31 mouse cellular contexts compared by ENCODE assay signal in genomic region chr8:113141131-113141530, GRCm38 (mm10).
"Had no signal": no experiment of that assay in that cellular context is flagged by ENCODE, and none has a peak within 500 bp of the region (broad histone marks: within the 10 kb centered on the region; RNA-seq: fewer than 3 reads in every experiment).

No protein-coding gene starts in this region.

- H3K9me3 ChIP-seq: limb, embryonic 10.5 days; limb, embryonic 12.5 days; limb, embryonic 15.5 days; liver, embryonic 12.5 days; liver, embryonic 13.5 days; liver, embryonic 15.5 days; lung, embryonic 15.5 days; midbrain, embryonic 10.5 days; midbrain, embryonic 13.5 days; midbrain, embryonic 15.5 days; neural tube, embryonic 12.5 days had no signal

- H3K36me3 ChIP-seq: limb, embryonic 10.5 days; limb, embryonic 12.5 days; limb, embryonic 13.5 days; limb, embryonic 15.5 days; liver, embryonic 12.5 days; liver, embryonic 13.5 days; liver, embryonic 15.5 days; lung, embryonic 15.5 days; midbrain, embryonic 10.5 days; midbrain, embryonic 12.5 days; midbrain, embryonic 13.5 days; midbrain, embryonic 15.5 days; neural tube, embryonic 12.5 days had no signal

- DNase-seq: left cerebral cortex, postnatal 4 days; liver; liver, embryonic 13.5 days; lung, adult 18-20 months; lung, adult 2 months; lung, embryonic 14.5 days; lung, postnatal 10 days; lung, postnatal 14 days; lung, postnatal 36 days; lung, postnatal 4 days; midbrain, embryonic 14.5 days had no signal

- H3K9ac ChIP-seq: limb, embryonic 12.5 days; limb, embryonic 13.5 days; limb, embryonic 15.5 days; liver, embryonic 12.5 days; liver, embryonic 13.5 days; liver, embryonic 14.5 days; liver, embryonic 15.5 days; lung, embryonic 14.5 days; lung, embryonic 15.5 days; midbrain, embryonic 12.5 days; midbrain, embryonic 13.5 days; midbrain, embryonic 15.5 days; neural tube, embryonic 12.5 days had no signal

- H3K4me2 ChIP-seq: limb, embryonic 12.5 days; limb, embryonic 13.5 days; limb, embryonic 15.5 days; liver, embryonic 11.5 days; liver, embryonic 12.5 days; liver, embryonic 13.5 days; liver, embryonic 15.5 days; lung, embryonic 14.5 days; lung, embryonic 15.5 days; midbrain, embryonic 11.5 days; midbrain, embryonic 12.5 days; midbrain, embryonic 13.5 days; midbrain, embryonic 15.5 days; neural tube, embryonic 12.5 days had no signal

- H3K4me3 ChIP-seq: limb, embryonic 10.5 days; limb, embryonic 12.5 days; limb, embryonic 13.5 days; limb, embryonic 15.5 days; liver, embryonic 12.5 days; liver, embryonic 13.5 days; liver, embryonic 15.5 days; lung, embryonic 15.5 days; megakaryocyte, embryonic 14.5 days; midbrain, embryonic 10.5 days; midbrain, embryonic 12.5 days; midbrain, embryonic 13.5 days; midbrain, embryonic 15.5 days; myocyte; neural tube, embryonic 12.5 days had no signal

- ATAC-seq: liver, embryonic 12.5 days; lung, postnatal 0 days; midbrain, embryonic 13.5 days; midbrain, embryonic 15.5 days; midbrain, embryonic 16.5 days had no signal

- H3K4me1 ChIP-seq: limb, embryonic 10.5 days; limb, embryonic 12.5 days; limb, embryonic 13.5 days; limb, embryonic 15.5 days; liver, embryonic 12.5 days; liver, embryonic 13.5 days; liver, embryonic 15.5 days; lung, embryonic 15.5 days; megakaryocyte, embryonic 14.5 days; midbrain, embryonic 10.5 days; midbrain, embryonic 12.5 days; midbrain, embryonic 13.5 days; midbrain, embryonic 15.5 days; neural tube, embryonic 12.5 days had no signal

- H3K27me3 ChIP-seq: limb, embryonic 12.5 days; limb, embryonic 13.5 days; limb, embryonic 15.5 days; liver, embryonic 12.5 days; liver, embryonic 13.5 days; liver, embryonic 15.5 days; lung, embryonic 15.5 days; megakaryocyte, embryonic 14.5 days; midbrain, embryonic 12.5 days; midbrain, embryonic 13.5 days; midbrain, embryonic 15.5 days; neural tube, embryonic 12.5 days had no signal

- H3K27ac ChIP-seq: limb, embryonic 10.5 days; limb, embryonic 12.5 days; limb, embryonic 13.5 days; limb, embryonic 15.5 days; liver, embryonic 12.5 days; liver, embryonic 13.5 days; liver, embryonic 14.5 days; liver, embryonic 15.5 days; lung, embryonic 15.5 days; macrophage; midbrain, embryonic 10.5 days; midbrain, embryonic 12.5 days; midbrain, embryonic 13.5 days; midbrain, embryonic 15.5 days; neural tube, embryonic 12.5 days had no signal
